Mouse (Mus musculus) heart, adult 18-20 months (tissue): Measurements from ENCODE around the gene Apol7b. TPM values are rescaled to one million over a fixed set of nuclear protein-coding genes. Genes with fewer than 3 reads are reported as not detected.

Source experiments
- DNase-seq, 2 experiments: peaks; one replicate each; pipeline ENCODE4 v3.0.0; 2021 to 2022; ENCODE audit warnings: mixed read lengths in 1 of 2
- total RNA-seq, 2 experiments: library from RNA; stranded (reverse); gene quantifications; 2 replicates each; pipeline ENCODE4 v1.2.3; 2021

Apol7b gene
- total RNA-seq, 2 experiments from 2014 or later = 0.31 TPM; not detected in 1

- DNase-seq = no peak
Measured at GRCm38 (mm10) chr15:77384340-77385030, 62.8 kb downstream of the Apol7b start.

- DNase-seq = no peak
Measured at GRCm38 (mm10) chr15:77382880-77383279, 64.4 kb downstream of the Apol7b start.

DNA sequence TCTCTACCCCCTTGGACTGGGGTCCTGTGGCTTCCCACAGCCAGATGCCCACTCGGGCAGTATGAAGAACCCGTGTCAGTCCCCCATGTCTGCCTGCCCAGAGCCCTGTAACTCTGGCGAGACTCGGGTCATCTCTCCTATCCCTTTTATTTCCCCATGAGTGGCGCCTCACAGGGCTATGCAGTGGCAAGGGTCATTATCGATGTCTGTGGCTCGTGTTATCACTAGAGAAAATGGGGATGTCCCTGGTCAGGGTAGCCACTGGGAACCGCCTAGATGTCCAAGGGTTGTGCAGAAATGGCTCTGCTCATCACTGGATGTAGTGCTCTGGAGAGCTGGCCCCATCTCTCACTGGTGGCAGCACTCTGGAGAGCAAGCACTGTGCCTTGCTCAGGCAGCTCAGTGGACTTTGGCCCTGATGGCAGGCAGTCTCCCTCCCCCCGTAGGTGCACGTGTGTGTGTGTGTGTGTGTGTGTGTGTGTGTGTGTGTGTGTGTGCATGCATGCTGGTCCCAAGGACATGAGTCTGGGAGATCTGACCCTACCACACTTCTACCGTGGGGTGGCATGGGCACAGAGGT lies 64.9 kb downstream of the Apol7b start:
- no peak for DNase-seq

GRCm38 (mm10) chr15:77381481-77381880 lies 65.8 kb downstream of the Apol7b start:
- no peak for DNase-seq

- no peak for DNase-seq
Measured at GRCm38 (mm10) chr15:77379921-77380320, 67.4 kb downstream of the Apol7b start.

DNA sequence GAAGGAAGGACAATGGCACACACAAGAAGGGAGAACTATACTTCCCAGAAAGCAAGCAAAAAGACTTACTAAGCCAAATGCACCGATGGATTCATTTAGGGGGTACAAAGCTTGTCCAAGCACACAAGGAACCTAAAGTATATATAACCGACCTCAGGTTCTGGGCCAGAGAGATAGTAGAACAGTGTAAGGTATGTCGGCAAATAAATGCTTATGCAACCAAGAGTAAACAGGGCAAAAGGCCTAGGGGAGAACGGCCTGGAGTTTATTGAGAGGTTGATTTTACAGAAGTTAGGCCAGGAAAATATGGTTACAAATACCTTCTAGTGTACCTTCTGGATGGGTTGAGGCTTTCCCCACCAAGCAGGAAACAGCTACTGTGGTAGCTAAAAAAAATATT lies 69.9 kb downstream of the Apol7b start:
- no peak for DNase-seq

DNA sequence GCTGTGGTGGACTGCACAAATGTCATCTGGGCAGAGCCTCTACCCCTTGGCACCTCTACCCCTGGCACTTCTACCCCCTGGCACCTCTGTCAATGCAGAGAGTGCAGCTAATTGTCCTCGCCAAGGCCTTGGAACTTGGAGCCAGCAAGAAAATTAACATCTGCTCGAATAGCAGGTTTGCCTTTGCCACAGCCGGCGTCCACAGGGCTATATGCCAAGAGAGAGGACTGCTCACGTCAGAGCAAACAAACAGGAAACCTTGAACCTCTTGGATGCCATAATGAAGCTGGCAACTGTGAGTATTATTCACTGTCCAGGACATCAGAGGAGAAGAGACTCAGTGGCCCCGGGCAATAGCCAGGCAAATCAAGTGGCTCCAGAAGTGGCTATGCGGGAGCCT lies 70.4 kb downstream of the Apol7b start:
- DNase-seq = peak in 1 of 2 experiments; percentile 29

Other genes starting within 250 kb of the Apol7b start
- 10 to 100 TPM; 86.5 to 90.5 TPM for gene Rbfox2, start 140.5 kb downstream of the Apol7b start, total RNA-seq
- gene Apol7a, start 48.4 kb downstream of the Apol7b start, total RNA-seq = under 1 TPM in 1 of 2 experiments, not detected in 1; 0.13 TPM
- under 1 TPM; 0.30 to 0.62 TPM for gene Apol9a, start 36.4 kb downstream of the Apol7b start, total RNA-seq
- not detected for gene Apol10a, start 29.6 kb upstream of the Apol7b start, total RNA-seq
- gene Apol11a, start 60.8 kb upstream of the Apol7b start, total RNA-seq = not detected
- gene Apol7c, start 85.8 kb upstream of the Apol7b start, total RNA-seq = 1 to 10 TPM in 1 of 2 experiments, not detected in 1; 2.8 TPM
- not detected for gene 1700025B11Rik, start 114.4 kb upstream of the Apol7b start, total RNA-seq
- 1 to 10 TPM in 1 of 2 experiments, under 1 TPM in 1; 0.69 to 3.9 TPM for gene Apol10b, start 148.6 kb upstream of the Apol7b start, total RNA-seq
- gene Gm36245, start 151.8 kb upstream of the Apol7b start, total RNA-seq = not detected
- gene Apol11b, start 195.8 kb upstream of the Apol7b start, total RNA-seq = 1 to 10 TPM; 2.5 to 2.8 TPM